In the genomic region with DNA sequence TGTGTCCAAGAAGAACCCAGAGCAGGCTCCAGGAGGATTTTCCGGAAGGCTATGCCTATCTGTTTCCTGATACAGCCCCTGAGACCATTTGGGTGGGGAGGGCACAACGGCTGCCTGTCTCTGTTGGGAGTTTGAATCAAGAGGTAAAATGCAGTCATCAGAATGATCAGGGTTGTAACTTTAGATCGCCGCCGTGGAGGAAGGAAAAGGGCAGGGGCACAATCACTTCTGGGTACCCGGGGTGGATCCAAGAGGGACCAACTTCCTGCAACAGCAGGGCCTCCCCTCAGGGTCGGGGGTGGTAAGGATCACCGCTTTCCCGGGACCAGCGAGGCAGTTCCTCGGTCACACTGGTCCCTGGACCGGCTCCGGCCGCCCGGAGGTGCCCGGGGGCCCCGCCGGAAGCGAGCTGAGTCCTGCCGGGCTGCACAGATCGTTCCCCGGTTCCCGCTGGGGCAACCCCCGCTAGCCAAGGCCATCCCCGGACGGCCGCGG, we compare ENCODE assay signal across 7 mouse cellular contexts. TPM values are rescaled to one million over a fixed set of nuclear protein-coding genes. Genes with fewer than 3 reads are reported as not detected.
DNase-seq lines count a peak whose midpoint lies in the region; ATAC-seq and TF ChIP-seq lines count a peak whose summit lies in the region.

No protein-coding gene starts in this region.

- intact Hi-C loops in left cerebral cortex, postnatal 4 days (cut with DNase I), result loop anchor here (5.0 kb wide), 1 partner anchor 104 kb away; a partner anchor contains a TSS
- intact Hi-C loops in gastrocnemius, postnatal 36 days (cut with DNase I), result loop anchor here (5.0 to 10.0 kb wide), 2 partner anchors 104 to 277 kb away; a partner anchor contains a TSS

- H3K9me3 ChIP-seq in embryonic facial prominence, embryonic 13.5 days, result no peaks in the 10 kb centered on the region
- no peaks in the 10 kb centered on the region for H3K9me3 ChIP-seq in intestine, postnatal 0 days (ENCODE audit: control insufficient read depth)
- no peaks in the 10 kb centered on the region for H3K9me3 ChIP-seq in neural tube, embryonic 12.5 days

- H3K36me3 ChIP-seq in embryonic facial prominence, embryonic 13.5 days, result no peaks in the 10 kb centered on the region
- no peaks in the 10 kb centered on the region for H3K36me3 ChIP-seq in intestine, postnatal 0 days (ENCODE audit: control insufficient read depth, insufficient read depth)
- H3K36me3 ChIP-seq in neural tube, embryonic 12.5 days, result no peaks in the 10 kb centered on the region

- no peaks in the 10 kb centered on the region for H3K27me3 ChIP-seq in embryonic facial prominence, embryonic 13.5 days
- no peaks in the 10 kb centered on the region for H3K27me3 ChIP-seq in intestine, postnatal 0 days (replicated peaks; ENCODE audit: control insufficient read depth, insufficient read depth, low read length)
- no peaks in the 10 kb centered on the region for H3K27me3 ChIP-seq in neural tube, embryonic 12.5 days (replicated peaks)

- WGBS in embryonic facial prominence, embryonic 13.5 days, result under 1% methylated on average over 28 of the region's 28 CpGs
- WGBS in intestine, postnatal 0 days, result 1% methylated on average over 28 of the region's 28 CpGs
- WGBS in neural tube, embryonic 12.5 days, result under 1% methylated on average over 28 of the region's 28 CpGs

- H3K4me3 ChIP-seq in embryonic facial prominence, embryonic 13.5 days, result peak overlapping the region; percentile 98
- peak overlapping the region; percentile 91 for H3K4me3 ChIP-seq in intestine, postnatal 0 days (ENCODE audit: low read depth, low read length)
- peak overlapping the region; percentile 87 for H3K4me3 ChIP-seq in neural tube, embryonic 12.5 days

- ATAC-seq in embryonic facial prominence, embryonic 13.5 days (ENCODE audit: insufficient number of reproducible peaks, insufficient read depth, low FRiP score, low TSS enrichment, low read depth), result peak; percentile 27
- peak; percentile 66 for ATAC-seq in intestine, postnatal 0 days
- 0 out of 2 replicates have a peak, but pooled peaks have one; percentile 2 for ATAC-seq in neural tube, embryonic 12.5 days (ENCODE audit: low FRiP score, low read depth)

- peak overlapping the region; percentile 96 for H3K9ac ChIP-seq in embryonic facial prominence, embryonic 13.5 days
- peak overlapping the region; percentile 96 for H3K9ac ChIP-seq in intestine, postnatal 0 days (ENCODE audit: low read depth, low read length)
- peak overlapping the region; percentile 96 for H3K9ac ChIP-seq in neural tube, embryonic 12.5 days

- DNase-seq in retina, postnatal 1 day, result peak; percentile 25
- no peak for DNase-seq in retina, embryonic 14.5 days (ENCODE audit: low spot score)
- DNase-seq in left cerebral cortex, postnatal 4 days, result no peak
- DNase-seq in gastrocnemius, postnatal 36 days, result no peak

- peak overlapping the region; percentile 86 for H3K27ac ChIP-seq in embryonic facial prominence, embryonic 13.5 days
- peak overlapping the region; percentile 91 for H3K27ac ChIP-seq in intestine, postnatal 0 days (ENCODE audit: low read depth, low read length)
- H3K27ac ChIP-seq in neural tube, embryonic 12.5 days, result peak overlapping the region; percentile 53; the same call in 1 of the 2 replicates

- H3K4me2 ChIP-seq in embryonic facial prominence, embryonic 13.5 days, result peak overlapping the region; percentile 66
- peak overlapping the region; percentile 69 for H3K4me2 ChIP-seq in intestine, postnatal 0 days (replicated peaks; ENCODE audit: low read depth)
- H3K4me2 ChIP-seq in neural tube, embryonic 12.5 days (replicated peaks), result peak overlapping the region; percentile 79

- peaks cover 24% of the 10 kb centered on the region for H3K4me1 ChIP-seq in embryonic facial prominence, embryonic 13.5 days
- peaks cover 16% of the 10 kb centered on the region for H3K4me1 ChIP-seq in intestine, postnatal 0 days (replicated peaks; ENCODE audit: control insufficient read depth, insufficient read depth, low read length)
- peaks cover 15% of the 10 kb centered on the region for H3K4me1 ChIP-seq in neural tube, embryonic 12.5 days

- TF ChIP-seq CTCF in intestine, postnatal 0 days (IDR thresholded peaks at IDR 0.05; ENCODE audit: low read depth), result no peak

RNA-seq across cellular contexts. Expression of a gene that starts 2.0 kb away (rescaled TPM):
- 134 and 146 TPM in 2 replicates for polyA plus RNA-seq in embryonic facial prominence, embryonic 13.5 days (2015; fragmentation: Nextera tagmentation; extraction: Ambion mirVana)
- 333 and 357 TPM in 2 replicates for polyA plus RNA-seq in intestine, postnatal 0 days (2015; fragmentation: Nextera tagmentation; extraction: Ambion mirVana)
- 149 and 153 TPM in 2 replicates for polyA plus RNA-seq in neural tube, embryonic 12.5 days (2016; fragmentation: Nextera tagmentation; extraction: Ambion mirVana)
- 100 to 1,000 TPM; 123 to 124 TPM for total RNA-seq in left cerebral cortex, postnatal 4 days (2021)
- 10 to 100 TPM; 41.8 to 52.1 TPM for total RNA-seq in gastrocnemius, postnatal 36 days (2021)

Comparison
In these comparisons a context has a peak if more than half of its experiments do, and no peak if none do; other contexts are left out.
1. ATAC-seq: peak in every context shown above with its lines; median percentile 66 in intestine, postnatal 0 days; 27 in embryonic facial prominence, embryonic 13.5 days; 2 in neural tube, embryonic 12.5 days.